Mouse (Mus musculus) limb, embryonic 14.5 days (tissue): ENCODE results near the gene Mroh2a. TPM values are rescaled to one million over a fixed set of nuclear protein-coding genes. Genes with fewer than 3 reads are reported as not detected.

Experiments used
- ATAC-seq: fragments of 200-750 bp; cut with Nextera tagmentation; 2 replicates; pipeline ENCODE4 v1.8.0; 2017; ENCODE audit warnings: low read depth, moderate number of reproducible peaks, moderate TSS enrichment; ENCODE audit not compliant: low FRiP score
- DNase-seq: peaks from one replicate; pipeline ENCODE4 v3.0.0-alpha.2; 2015; ENCODE audit warnings: low spot score
- H3K27ac ChIP-seq: fragments of 300-500 bp; sonication (generic); replicated peaks from 2 replicates; pipeline ENCODE4 v1.5.1; 2014; ENCODE audit warnings: low read depth, mild to moderate bottlenecking, low read length, moderate library complexity, mixed read lengths
- H3K27me3 ChIP-seq: fragments of 300-500 bp; sonication (generic); 2 replicates; pipeline ENCODE4 v1.6.1; 2014; ENCODE audit warnings: low read length, mixed read lengths; ENCODE audit not compliant: control insufficient read depth, insufficient read depth
- H3K36me3 ChIP-seq: fragments of 300-500 bp; sonication (generic); 2 replicates; pipeline ENCODE4 v1.6.1; 2014; ENCODE audit warnings: mild to moderate bottlenecking, low read length, moderate library complexity, mixed read lengths; ENCODE audit not compliant: control insufficient read depth, insufficient read depth
- H3K4me1 ChIP-seq: fragments of 300-500 bp; sonication (generic); 2 replicates; pipeline ENCODE4 v1.6.1; 2014; ENCODE audit warnings: antibody characterized with exemption, low read length, mixed read lengths; ENCODE audit not compliant: control insufficient read depth, insufficient read depth
- H3K4me2 ChIP-seq: fragments of 300-500 bp; sonication (generic); replicated peaks from 2 replicates; pipeline ENCODE4 v1.6.1; 2014; ENCODE audit warnings: low read depth, mild to moderate bottlenecking, low read length, moderate library complexity; ENCODE audit not compliant: severe bottlenecking
- H3K4me3 ChIP-seq: fragments of 300-500 bp; sonication (generic); replicated peaks from 2 replicates; pipeline ENCODE4 v1.5.1; 2014; ENCODE audit warnings: low read length
- H3K9ac ChIP-seq: fragments of 300-500 bp; sonication (generic); 2 replicates; pipeline ENCODE4 v1.6.1; 2014; ENCODE audit warnings: mild to moderate bottlenecking, low read depth, low read length, moderate library complexity; ENCODE audit not compliant: severe bottlenecking
- H3K9me3 ChIP-seq: fragments of 300-500 bp; sonication (generic); 2 replicates; pipeline ENCODE4 v1.6.1; 2016; ENCODE audit warnings: low read length; ENCODE audit not compliant: control insufficient read depth
- POLR2A ChIP-seq: fragments of 200-500 bp; IDR thresholded peaks from 2 replicates; pipeline ENCODE4 v1.8.0; 2012; ENCODE audit warnings: inconsistent platforms, mild to moderate bottlenecking, moderate library complexity, borderline replicate concordance; ENCODE audit not compliant: insufficient read depth, insufficient read length; ENCODE audit errors: extremely low read depth
- WGBS: fragments of 180-500 bp; shearing (Covaris S2); extraction: QIAGEN DNeasy Blood & Tissue Kit; methylation state at CpG from one replicate; pipeline ENCODE4 v1.1.7; 2014; 5-methylcytosine and 5-hydroxymethylcytosine counted together
- polyA plus RNA-seq, 2 experiments: library from polyadenylated mRNA; depleted of rRNA in 1 of 2; stranded (reverse) in 1 of 2; unstranded in 1 of 2; fragments of >200 nt; fragmentation: Nextera tagmentation in 1 of 2; extraction: Ambion mirVana in 1 of 2; gene quantifications; 2 replicates each; pipeline versions ENCODE4 v1.2.1 to v1.2.3; 2012 to 2014

Mroh2a gene
- polyA plus RNA-seq, 2 experiments = 0.20 to 2.2 TPM

DNA sequence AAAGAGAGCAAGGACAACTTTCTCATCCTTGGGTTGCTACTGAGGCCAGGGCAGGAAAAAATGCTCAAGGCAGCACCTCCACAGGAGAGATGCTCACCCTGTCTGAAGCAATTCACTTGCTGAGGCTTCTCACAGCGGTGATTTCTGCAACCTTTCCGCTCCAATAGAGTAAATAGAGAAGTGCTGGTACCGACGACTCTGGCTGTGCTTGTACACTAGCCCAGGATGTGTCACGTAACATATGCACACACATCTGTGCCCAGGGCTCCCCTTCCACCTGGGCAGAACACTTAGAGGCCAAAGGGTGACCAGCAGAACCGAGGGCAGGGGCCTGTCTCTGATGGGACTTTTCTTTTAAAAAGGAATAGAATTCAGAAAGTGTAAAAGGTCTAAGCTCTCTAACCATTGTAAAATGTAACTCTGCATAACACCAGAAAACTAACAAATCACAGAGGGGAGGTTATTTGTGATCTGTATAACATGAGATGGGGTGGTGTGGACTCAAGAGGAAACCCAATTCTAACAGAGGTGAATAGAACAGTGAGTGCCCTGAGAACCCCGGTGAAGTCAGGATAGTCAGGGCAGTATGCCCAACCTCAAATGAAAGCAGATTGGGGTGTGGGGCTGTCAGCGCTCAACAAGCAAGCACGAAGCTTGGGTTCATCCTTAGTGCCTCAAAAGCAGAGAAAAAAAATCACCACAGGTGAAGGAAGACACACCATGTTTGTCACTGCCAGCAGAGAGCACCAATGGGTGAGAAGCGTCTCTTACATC lies 34.0 kb downstream of the Mroh2a start:
- no peak overlapping the region for H3K4me3 ChIP-seq
- 84% methylated on average over 10 of the region's 10 CpGs for WGBS
- H3K9me3 ChIP-seq = peaks cover 23% of the 10 kb centered on the region

GRCm38 (mm10) chr1:88261706-88262105 lies 34.9 kb downstream of the Mroh2a start:
- Histone ChIP-seq H3K27me3 (no peaks in the 10 kb centered on the region), H3K4me3 (no peak overlapping the region), H3K4me2 (no peak overlapping the region), H3K27ac (no peak overlapping the region), H3K4me1 (no peaks in the 10 kb centered on the region), H3K9ac (no peak overlapping the region), H3K9me3 (peaks cover 14% of the 10 kb centered on the region; the same call in 1 of the 2 replicates), H3K36me3 (peaks cover 72% of the 10 kb centered on the region)
- ATAC-seq (no peak), DNase-seq (peak; percentile 63)
- 84% methylated on average over 7 of the region's 7 CpGs for WGBS
- TF ChIP-seq POLR2A = no peak

More for the DNA sequence above, 34.0 kb downstream of the Mroh2a start:
- Histone ChIP-seq H3K4me1 (no peaks in the 10 kb centered on the region), H3K36me3 (peaks cover 63% of the 10 kb centered on the region), H3K9ac (no peak overlapping the region), H3K27me3 (no peaks in the 10 kb centered on the region), H3K4me2 (no peak overlapping the region), H3K27ac (no peak overlapping the region)
- DNase-seq (no peak), ATAC-seq (no peak)
- TF ChIP-seq POLR2A = no peak

DNA sequence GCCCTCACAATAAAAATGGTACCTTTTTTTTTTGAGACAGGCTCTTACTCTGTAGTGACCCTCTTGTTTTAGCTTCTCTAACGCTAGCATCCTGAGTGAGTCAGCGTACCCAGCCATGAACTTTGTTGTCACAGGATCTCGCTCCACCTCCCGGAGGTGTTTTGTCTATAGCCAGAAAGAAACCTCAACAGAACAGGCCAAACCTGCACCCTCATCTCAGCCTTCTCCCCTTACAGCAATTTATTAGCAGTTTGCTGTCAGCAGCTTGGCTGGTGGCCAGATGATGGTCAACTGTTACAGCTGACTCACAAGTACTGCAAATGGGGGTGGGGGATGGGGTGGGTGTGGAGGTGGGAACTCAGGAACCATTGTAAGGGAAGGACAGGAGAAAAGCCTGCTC lies 35.5 kb downstream of the Mroh2a start:
- no peak overlapping the region for H3K4me3 ChIP-seq
- no peaks in the 10 kb centered on the region for H3K27me3 ChIP-seq
- 79% methylated on average over 4 of the region's 4 CpGs for WGBS
- ATAC-seq (peak; percentile 7; the same call in 1 of the 2 replicates), DNase-seq (peak; percentile 95)
- H3K36me3 ChIP-seq = peaks cover 77% of the 10 kb centered on the region
- H3K27ac ChIP-seq = no peak overlapping the region
- H3K9ac ChIP-seq = no peak overlapping the region
- no peak for TF ChIP-seq POLR2A
- no peak overlapping the region for H3K4me2 ChIP-seq
- H3K4me1 ChIP-seq = no peaks in the 10 kb centered on the region
- H3K9me3 ChIP-seq = peaks cover 9% of the 10 kb centered on the region; the same call in 1 of the 2 replicates

- peaks cover 84% of the 10 kb centered on the region for H3K36me3 ChIP-seq
- no peak overlapping the region for H3K4me3 ChIP-seq
- no peak for ATAC-seq
- no peak overlapping the region for H3K4me2 ChIP-seq
- no peak for TF ChIP-seq POLR2A
- H3K9me3 ChIP-seq = 0 out of 2 replicates have a peak, but pooled peaks cover 2% of the 10 kb centered on the region
- DNase-seq = no peak
- H3K27me3 ChIP-seq = no peaks in the 10 kb centered on the region
- WGBS = 73% methylated on average over 6 of the region's 6 CpGs
- no peak overlapping the region for H3K27ac ChIP-seq
- no peaks in the 10 kb centered on the region for H3K4me1 ChIP-seq
- no peak overlapping the region for H3K9ac ChIP-seq
These were observed 36.2 kb downstream of the Mroh2a start for GRCm38 (mm10) chr1:88262961-88263360.

DNA sequence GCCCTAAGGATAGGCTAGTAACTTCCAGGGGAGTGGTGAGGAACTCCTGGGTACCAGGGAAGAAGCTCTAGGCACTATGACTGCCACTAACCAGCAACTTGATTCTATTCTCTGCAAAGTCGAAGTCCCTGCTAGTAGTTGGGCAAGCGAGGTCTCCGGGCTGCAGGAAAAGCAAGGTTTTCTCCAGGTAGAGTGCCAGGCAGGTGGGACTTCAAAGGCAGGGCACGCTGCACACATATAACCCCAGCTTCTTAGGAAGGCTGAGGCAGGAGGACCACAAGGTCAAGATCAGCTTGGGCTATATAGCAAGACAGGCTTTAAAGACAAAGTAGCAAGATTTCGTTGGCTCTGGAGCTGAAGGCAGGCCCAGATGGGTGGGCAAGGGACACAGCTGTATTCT lies 37.0 kb downstream of the Mroh2a start:
- no peak for TF ChIP-seq POLR2A
- 91% methylated on average over 5 of the region's 5 CpGs for WGBS
- no peak overlapping the region for H3K4me2 ChIP-seq
- H3K27ac ChIP-seq = no peak overlapping the region
- no peaks in the 10 kb centered on the region for H3K4me1 ChIP-seq
- no peak overlapping the region for H3K9ac ChIP-seq
- no peaks in the 10 kb centered on the region for H3K27me3 ChIP-seq
- H3K9me3 ChIP-seq = no peaks in the 10 kb centered on the region
- peaks cover 93% of the 10 kb centered on the region for H3K36me3 ChIP-seq
- no peak for DNase-seq
- ATAC-seq = no peak
- H3K4me3 ChIP-seq = no peak overlapping the region
